Mouse (Mus musculus) R1 (cell line): ENCODE results near the gene Snx21.
A peak's percentile ranks its signal among the peaks of the same experiment; 100 is the strongest.

Source experiments
- DNase-seq: peaks from one replicate; pipeline ENCODE4 v3.0.0-alpha.2; 2018; ENCODE audit warnings: low read depth, low spot score

The Snx21 gene

GRCm38 (mm10) chr2:164770279-164770678 is 15.3 kb upstream of the Snx21 start:
- DNase-seq: no peak

DNA sequence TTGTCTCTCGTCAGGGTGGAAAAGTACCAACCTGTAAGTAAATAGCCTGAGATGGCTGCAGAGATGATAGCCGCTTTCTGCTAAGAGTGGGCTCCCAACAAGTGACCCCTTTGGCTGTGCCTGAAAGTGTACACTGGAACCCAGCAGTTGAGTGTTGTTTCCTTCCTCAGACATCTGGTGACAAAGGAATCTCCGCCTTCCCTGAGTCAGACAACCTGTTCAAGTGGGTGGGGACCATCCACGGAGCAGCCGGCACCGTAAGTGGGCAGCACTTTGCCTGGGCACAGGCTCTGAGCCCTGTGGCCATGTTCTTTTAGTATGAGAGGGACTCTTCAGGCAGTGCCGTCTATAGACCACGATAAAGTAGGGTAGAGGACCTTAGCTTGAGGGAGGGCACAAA is 14.5 kb upstream of the Snx21 start:
- DNase-seq: no peak

GRCm38 (mm10) chr2:164773229-164773988 is 12.2 kb upstream of the Snx21 start:
- DNase-seq: no peak

DNA sequence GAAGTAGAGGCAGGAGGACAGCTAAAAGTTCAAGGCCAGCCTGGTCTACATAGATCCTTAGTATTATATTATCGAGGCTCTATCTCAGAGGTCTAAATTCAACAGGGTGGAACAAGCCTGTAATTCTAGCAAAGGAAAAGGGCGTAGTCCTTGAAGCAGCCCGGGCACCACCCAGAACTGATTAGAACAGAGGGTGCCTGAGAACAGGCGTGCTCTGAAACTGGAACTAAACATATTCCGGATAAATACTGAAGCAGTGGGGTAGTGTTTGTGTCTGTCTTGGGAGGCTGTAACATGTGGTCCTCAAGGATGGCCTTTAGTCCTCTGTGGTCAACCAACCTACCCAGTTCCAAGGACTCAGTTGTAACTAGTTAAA is 11.6 kb upstream of the Snx21 start:
- no peak for DNase-seq

- DNase-seq: no peak
Measured at GRCm38 (mm10) chr2:164776130-164776529, 9.5 kb upstream of the Snx21 start.

- DNase-seq: no peak
Measured at GRCm38 (mm10) chr2:164776801-164777200, 8.8 kb upstream of the Snx21 start.

GRCm38 (mm10) chr2:164777246-164778014 is 8.2 kb upstream of the Snx21 start:
- peak; percentile 61 for DNase-seq

DNA sequence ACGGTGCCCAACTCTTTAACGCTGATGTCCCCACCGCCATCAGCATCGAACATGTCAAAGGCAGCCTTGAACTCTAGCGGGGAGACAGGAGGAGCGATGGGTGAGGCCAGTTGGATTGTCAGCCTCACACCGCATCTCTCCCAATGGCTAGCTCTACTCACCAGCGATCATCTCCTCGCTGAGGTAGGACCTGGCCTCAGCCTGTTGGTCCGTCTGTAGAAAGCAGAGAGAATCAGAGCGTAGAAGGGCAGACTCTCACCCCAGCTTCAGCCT is 7.7 kb upstream of the Snx21 start:
- DNase-seq: no peak

- DNase-seq: no peak
Measured at GRCm38 (mm10) chr2:164778809-164779208, 6.8 kb upstream of the Snx21 start.

- no peak for DNase-seq
Measured at GRCm38 (mm10) chr2:164779481-164780086, 6.0 kb upstream of the Snx21 start, which contains the start of gene Tnnc2. Tnnc2 (minus strand) TSS chr2:164779967.

GRCm38 (mm10) chr2:164781876-164782275 is 3.7 kb upstream of the Snx21 start:
- no peak for DNase-seq

- peak; percentile 81 for DNase-seq
Measured at GRCm38 (mm10) chr2:164783926-164784581, 1.6 kb upstream of the Snx21 start.

GRCm38 (mm10) chr2:164784869-164785420 is 678 bp upstream of the Snx21 start:
- no peak for DNase-seq

GRCm38 (mm10) chr2:164786388-164786885 is 814 bp downstream of the Snx21 start:
- no peak for DNase-seq

- no peak for DNase-seq
Measured at GRCm38 (mm10) chr2:164787032-164787431, 1.4 kb downstream of the Snx21 start.

GRCm38 (mm10) chr2:164787779-164788178 is 2.2 kb downstream of the Snx21 start:
- DNase-seq: no peak

- DNase-seq: peak; percentile 47
Measured at GRCm38 (mm10) chr2:164788411-164788810, 2.8 kb downstream of the Snx21 start.

DNA sequence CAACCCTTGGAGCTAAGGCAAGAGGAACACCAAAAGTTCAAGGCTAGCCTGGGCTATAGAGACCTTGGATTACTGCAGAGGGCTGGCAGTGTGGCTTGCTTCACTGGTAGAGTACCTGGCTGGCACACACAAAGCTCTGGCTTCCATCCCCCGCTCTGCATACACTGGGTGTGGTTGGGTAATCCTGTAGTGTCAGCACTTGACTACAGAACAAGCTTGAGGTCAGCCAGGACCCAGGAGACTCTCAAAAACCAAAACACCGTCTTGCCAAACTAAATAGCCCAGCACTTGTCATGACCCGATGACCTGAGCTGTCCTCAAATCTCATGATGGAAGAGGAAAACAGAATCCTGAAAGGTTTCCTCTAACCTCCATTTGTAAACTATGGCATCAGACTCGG is 4.8 kb downstream of the Snx21 start:
- no peak for DNase-seq

GRCm38 (mm10) chr2:164791841-164792261 is 6.2 kb downstream of the Snx21 start:
- DNase-seq: no peak

GRCm38 (mm10) chr2:164792400-164793190 is 7.0 kb downstream of the Snx21 start:
- DNase-seq: no peak

DNA sequence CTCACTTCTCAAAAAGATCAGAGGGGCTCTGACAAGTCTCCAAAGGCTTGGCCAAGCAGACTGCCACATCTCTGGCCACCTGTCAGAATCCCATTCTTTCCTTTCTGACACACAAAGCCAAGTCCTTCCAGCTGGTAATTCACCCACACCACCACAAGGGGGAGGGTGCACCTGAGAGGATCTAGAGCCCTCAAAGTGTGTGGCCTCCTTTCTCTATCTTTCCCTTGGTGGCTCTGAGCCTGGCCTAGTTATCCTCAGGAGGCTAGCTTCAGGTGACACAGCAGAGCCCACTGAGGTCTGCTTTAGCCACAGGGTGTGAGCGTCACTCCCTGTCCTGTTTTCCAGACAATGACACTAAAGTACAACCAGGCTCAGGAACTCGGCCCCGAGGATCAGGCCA is 7.6 kb downstream of the Snx21 start:
- peak; percentile 89 for DNase-seq
